Mouse (Mus musculus) megakaryocyte progenitor cell, adult 5-6 weeks (primary cell): ENCODE measurements around the gene Cptp. TPM values are rescaled to one million over a fixed set of nuclear protein-coding genes. Genes with fewer than 3 reads are reported as not detected.

Source experiments
- ATAC-seq: replicated peaks from 2 replicates; pipeline ENCODE4 v1.8.0; 2016; ENCODE audit warnings: mild to moderate bottlenecking, moderate TSS enrichment, inconsistent platforms; ENCODE audit not compliant: poor library complexity
- total RNA-seq, 2 experiments: library from RNA; stranded (forward) in 1 of 2; stranded (reverse) in 1 of 2; fragments of 157-497, 149-512 nt in 1 of 2; fragments of 200-1000 nt in 1 of 2; gene quantifications; 2 replicates each; pipeline versions ENCODE4 v1.2.3 to v1.2.4; 2015 to 2017

The Cptp gene
- total RNA-seq (2015) (7.6 and 7.8 TPM in 2 replicates), total RNA-seq (2017) (8.8 and 9.2 TPM in 2 replicates)

DNA sequence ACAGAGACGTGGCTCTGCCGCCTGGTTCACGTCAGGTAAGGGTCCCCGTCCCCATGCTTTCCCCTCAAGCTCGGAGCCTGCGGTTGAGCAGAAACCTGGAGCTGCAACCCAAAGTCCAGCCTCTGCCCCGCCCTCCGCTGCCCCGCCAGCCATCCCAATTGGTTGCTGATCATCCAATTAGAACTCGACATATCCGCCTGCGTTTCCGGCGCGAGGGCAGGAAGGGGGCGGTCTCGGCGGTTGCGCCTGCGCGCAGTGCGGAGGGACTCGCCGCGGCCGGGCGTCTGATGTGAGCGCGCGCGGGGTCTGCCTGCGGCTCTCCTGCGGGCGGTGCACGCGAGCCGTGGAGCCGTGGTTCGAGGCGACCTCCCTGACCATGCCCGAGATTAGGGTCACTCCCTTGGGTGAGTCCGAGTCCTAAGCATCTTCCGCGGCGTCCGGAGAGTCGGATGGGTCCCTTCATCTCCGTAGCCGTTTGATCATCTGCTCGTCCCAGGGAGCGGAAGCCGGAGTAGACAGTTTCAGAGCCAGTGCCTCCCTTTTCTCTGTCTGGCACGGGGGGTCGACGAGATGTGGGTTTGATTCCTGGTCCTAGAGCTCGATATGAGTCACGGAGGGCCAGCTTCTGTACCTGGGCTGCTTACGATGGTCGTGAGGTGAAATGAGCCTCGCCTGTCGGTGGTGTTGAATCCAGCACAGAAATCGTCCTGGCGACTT lies at the start of gene Cptp, which contains the start of gene Ints11:
Gene Cptp, minus strand, starts transcription at position 124 of the 717 bp plus-strand sequence.
Gene Ints11, plus strand, starts transcription at position 230 of the 717 bp plus-strand sequence.
- ATAC-seq: peak; percentile 97

DNA sequence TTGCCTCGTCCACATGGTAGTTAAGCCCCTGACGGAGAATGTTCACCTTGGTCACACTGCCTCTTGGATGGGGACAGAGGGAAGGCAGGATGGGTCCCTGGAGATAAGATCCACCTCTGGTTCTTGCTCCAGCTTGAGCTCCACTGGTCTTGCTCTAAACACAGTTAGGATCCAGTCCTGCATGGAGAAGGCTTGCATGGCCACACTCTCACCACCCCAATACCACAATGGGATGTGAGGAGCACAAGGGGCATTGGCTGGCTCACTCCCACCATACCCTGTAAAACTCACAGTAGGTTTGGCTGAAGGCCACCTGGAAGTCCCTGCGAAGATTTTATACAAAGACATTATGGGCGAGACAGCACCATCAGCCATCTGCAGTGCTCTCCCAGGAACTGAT lies 39.5 kb upstream of the Cptp start:
- ATAC-seq: no peak

DNA sequence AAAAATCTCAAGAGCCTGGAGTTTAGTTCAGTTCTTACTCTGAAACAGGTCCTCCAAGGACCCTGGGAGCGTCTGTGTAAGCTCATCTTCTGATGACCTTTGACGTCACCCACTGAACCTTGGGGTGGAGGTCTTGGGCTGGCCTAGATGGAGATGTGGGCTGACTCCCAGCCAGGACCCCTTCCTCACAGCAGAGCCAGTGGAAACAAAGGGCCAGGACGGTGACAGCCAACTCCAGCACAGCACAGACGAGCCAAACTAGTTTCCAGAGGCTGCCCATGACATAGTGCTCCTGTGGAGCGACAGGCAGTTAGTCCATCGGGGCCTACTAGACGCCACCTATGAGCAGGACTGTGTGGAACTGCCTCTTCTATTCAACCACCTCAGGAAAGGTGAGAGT lies 39.0 kb upstream of the Cptp start:
- no peak for ATAC-seq

DNA sequence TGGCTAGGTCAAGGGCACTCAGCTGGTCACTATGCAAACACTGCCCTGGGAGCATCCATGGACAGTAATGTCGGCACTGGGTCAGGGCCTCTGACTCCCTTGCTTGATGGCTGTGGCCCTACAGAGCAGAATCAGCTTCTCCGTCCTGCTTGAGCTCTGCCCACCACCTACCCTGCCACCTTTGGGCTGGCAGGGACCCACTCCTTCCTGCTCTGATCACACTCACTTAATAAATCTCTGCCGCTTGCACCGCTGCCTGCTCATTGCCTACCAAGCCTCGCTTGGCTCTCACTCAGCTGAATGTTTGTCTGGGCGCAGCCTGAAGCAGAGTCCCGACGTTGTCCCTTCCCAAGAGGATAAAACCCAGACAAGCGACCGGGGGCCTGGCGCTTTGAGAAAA lies 37.8 kb upstream of the Cptp start:
- no peak for ATAC-seq

GRCm38 (mm10) chr4:155906125-155906524 lies 36.9 kb upstream of the Cptp start:
- ATAC-seq: no peak

GRCm38 (mm10) chr4:155905634-155906033 lies 36.4 kb upstream of the Cptp start:
- no peak for ATAC-seq

DNA sequence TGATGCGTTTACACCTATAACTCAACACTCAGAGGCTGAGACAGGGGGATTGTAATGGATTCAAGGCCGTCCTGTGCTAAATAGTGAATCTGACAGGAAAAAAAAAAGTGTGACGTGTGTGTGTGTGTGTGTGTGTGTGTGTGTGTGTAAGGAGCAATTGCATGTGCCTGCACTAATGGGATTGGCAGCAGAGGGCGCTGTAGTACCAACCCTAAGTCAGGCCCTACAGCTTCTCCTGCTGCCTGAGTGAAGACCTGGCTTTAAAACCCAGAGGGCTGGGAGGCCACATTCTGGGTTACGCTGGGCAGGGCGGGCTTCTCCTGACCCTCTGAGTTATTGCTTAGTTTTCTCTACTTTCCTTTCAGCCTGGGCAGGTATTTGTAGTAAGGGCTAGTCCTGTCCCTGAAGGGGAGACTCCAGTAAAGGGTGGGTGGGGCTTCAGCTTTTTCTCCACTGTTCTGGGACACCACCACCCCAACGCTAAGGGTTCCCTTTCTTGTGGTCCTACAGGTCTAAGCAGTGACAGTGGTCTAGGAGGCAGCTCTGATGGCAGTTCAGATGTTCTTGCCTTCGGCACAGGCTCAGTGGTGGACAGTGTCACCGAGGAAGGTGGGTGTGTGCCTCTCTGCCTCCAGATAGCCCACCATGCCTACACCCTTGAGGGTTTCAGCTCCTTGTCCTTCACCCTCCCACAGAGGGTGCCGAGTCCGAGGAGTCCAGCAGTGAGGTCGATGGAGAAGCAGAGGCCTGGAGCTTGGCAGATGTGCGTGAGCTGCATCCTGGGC lies 35.3 kb upstream of the Cptp start:
- peak; percentile 59 for ATAC-seq

DNA sequence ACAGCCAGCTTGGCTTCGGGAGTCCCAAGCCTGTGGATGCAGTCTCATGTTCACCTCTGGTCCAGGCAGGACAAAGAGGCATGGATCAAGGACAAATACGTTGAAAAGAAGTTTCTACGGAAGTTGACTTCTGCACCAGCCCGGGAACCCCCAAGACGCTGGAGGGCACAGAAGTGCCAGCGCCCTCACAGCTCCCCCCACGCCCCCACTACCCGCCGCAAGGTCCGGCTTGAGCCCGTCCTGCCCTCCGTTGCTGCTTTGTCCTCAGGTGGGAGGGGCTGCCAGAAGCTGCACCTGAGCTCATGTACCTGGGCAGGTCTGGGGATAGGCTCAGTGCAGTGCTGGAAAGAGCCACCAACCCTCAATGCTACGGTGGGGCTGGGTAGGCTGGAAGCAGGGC lies 34.0 kb upstream of the Cptp start:
- no peak for ATAC-seq

DNA sequence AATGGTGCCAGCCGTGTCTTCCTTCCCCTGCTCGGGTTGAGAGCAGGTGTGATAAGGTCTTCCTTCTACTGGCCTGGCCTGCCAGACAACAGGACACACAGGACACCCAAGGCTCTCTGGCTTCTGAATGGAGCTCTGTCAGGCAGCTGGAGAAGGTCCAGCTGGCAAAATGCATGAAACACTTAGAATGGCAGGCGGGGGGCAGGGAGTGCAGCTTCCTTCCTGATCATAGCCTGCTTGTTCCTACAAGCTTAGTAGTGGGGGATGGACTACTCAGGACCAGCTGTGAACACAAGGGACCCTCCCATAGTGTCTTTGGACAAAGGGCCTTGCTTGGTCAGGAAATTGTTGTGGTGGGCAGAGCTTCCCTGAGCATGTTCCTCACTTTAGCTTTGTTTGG lies 32.0 kb upstream of the Cptp start:
- ATAC-seq: no peak

- no peak for ATAC-seq
Measured at GRCm38 (mm10) chr4:155899355-155899754, 30.1 kb upstream of the Cptp start.

DNA sequence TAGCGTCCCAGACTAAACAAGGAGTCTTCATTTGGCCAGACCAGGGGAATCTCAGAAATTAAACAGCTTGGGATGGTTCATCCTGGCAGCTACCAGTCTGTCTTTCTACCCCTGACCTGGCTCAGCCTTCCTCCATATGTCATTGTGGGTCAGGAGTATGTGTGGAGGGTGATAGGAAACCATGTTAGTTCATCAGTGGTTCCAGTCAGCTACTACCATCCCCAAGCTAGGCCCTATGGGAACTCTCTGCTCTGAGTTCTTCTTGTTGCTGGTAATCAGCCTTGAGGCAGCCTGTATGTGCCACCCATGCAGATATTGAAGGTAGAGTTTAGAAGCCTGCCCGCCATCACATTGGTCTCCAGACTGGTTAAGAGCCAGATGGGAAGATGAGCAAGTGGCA lies 29.1 kb upstream of the Cptp start:
- ATAC-seq: no peak

DNA sequence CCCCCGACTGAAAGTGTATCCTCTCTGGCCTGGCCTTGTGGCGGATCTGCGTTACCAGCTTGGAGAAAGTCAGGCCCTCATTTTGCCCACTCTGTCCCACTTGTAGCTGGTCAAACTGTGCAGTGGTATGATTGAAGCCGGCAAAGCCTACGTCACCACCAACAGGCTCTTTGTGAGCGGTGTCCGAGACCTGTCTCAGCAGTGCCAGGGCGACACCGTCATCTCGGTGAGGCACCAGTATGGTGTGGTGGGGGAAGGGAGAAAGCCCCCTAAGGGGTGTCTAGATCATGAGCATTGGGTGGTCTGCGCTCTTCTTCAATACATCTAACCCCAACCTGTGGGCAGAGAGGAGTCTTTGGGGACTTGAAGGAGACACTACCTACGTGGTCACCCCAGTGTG lies 27.2 kb upstream of the Cptp start:
- ATAC-seq: no peak

DNA sequence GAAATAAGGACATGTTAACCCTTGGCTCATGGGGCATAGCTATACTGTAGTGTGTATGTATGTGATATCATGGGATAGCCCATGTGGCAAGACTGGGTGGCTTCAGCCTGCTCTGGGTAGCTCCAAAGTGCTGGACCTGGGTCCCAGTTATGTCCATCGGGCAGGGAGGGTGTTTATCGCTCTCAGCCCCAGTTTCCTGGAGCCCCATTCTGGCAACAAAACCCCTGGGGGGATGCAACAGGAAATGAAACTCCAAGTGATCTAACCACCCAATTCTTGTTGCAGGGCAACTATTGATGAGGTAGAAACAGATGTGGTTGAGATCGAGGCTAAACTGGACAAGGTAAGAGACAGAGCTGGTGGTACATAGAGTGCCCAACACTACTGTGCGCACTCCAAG lies 26.6 kb upstream of the Cptp start:
- no peak for ATAC-seq

- no peak for ATAC-seq
Measured at GRCm38 (mm10) chr4:155895216-155895615, 26.0 kb upstream of the Cptp start.

- ATAC-seq: peak; percentile 46
Measured at GRCm38 (mm10) chr4:155894311-155894881, 25.2 kb upstream of the Cptp start.

DNA sequence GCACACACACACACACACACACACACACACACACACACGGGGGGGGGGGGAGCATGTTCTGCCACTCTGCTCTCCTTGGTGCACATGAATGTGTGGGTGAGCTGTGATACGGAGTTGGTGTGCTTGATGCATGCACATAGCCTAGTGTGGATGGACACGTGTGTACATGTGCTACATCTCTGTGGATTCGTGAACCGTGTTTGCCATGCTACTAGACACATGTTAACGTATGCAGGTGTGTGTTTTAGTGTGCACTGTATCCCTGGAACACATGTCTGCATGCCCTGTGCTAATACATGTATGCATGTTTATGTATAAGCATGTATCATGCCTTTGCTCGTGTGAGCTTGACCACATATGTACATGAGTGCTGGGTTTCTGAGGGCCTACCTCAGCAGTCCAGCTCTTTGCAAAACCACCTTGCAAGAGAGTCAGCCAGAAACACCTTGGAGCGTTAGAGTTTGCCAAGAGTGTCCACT lies 24.0 kb upstream of the Cptp start:
- no peak for ATAC-seq

GRCm38 (mm10) chr4:155892438-155893211 lies 23.4 kb upstream of the Cptp start:
- ATAC-seq: peak; percentile 16

GRCm38 (mm10) chr4:155892017-155892416 lies 22.8 kb upstream of the Cptp start:
- peak; percentile 59 for ATAC-seq

GRCm38 (mm10) chr4:155891551-155892001 lies 22.3 kb upstream of the Cptp start, which contains the start of the genes Pusl1 and Acap3:
Gene Pusl1, minus strand, starts transcription at chr4:155891781.
Gene Acap3, plus strand, starts transcription at chr4:155891822.
- ATAC-seq: peak; percentile 59

DNA sequence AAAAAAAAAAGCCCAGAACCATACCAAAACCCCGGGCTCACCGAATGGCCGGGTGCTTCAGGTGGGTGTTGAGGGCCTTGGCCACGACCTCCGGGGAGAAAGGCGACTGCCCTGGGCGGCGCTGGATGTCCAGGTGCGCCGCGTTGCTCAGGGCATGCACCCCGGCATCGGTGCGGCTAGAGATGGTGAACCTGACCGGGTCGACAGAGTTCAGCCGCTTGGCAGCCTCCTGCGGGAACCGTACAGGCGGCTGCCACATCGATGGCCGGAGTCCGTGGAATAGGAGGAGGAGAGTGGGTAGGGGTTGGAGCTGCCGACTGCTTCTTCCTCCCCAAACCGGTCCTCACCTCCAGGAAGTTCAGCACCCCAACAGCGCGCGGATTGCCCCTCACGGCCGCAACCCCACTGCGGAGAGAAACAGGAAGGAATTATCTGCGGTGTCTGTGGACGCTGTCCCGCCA lies 21.8 kb upstream of the Cptp start:
- ATAC-seq: peak; percentile 7

DNA sequence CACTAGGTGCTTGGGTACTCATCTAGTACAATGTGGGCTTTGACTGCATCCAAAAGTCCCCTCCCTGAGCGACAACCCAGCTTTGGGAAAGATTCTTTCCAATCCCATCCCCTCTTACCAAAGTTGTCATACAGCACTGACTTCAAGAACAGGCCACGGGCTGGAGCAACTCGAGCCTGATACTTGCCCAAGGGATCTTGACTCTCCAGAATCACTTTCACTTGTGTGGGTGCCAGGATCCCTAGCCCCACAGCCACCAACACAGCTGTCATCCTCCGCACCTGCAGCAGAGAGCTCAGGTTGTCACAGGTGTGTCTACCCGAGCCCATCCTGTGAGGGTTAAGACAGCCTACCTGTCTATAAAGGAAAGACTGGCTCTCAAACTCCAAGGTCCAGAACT lies 20.1 kb upstream of the Cptp start:
- no peak for ATAC-seq
